Mouse (Mus musculus) heart, postnatal 0 days (tissue): ENCODE measurements around the gene Asic2. TPM values are rescaled to one million over a fixed set of nuclear protein-coding genes. Genes with fewer than 3 reads are reported as not detected.

ENCODE experiments used
- ATAC-seq: fragments of 200-750 bp; cut with Nextera tagmentation; 2 replicates; pipeline ENCODE4 v1.8.0; 2017; ENCODE audit warnings: low read depth, moderate number of reproducible peaks, moderate library complexity; ENCODE audit not compliant: insufficient read depth
- DNase-seq: peaks from one replicate; pipeline ENCODE4 v3.0.0-alpha.2; 2016; ENCODE audit warnings: low spot score
- H3K27ac ChIP-seq: fragments of 300-500 bp; sonication (generic); 2 replicates; pipeline ENCODE4 v1.5.1; 2014; ENCODE audit warnings: low read depth, mild to moderate bottlenecking
- H3K27me3 ChIP-seq: fragments of 300-500 bp; sonication (generic); 2 replicates; pipeline ENCODE4 v1.6.1; 2014; ENCODE audit warnings: low read length, mixed read lengths; ENCODE audit not compliant: control insufficient read depth, insufficient read depth
- H3K36me3 ChIP-seq: fragments of 300-500 bp; sonication (generic); replicated peaks from 2 replicates; pipeline ENCODE4 v1.6.1; 2014; ENCODE audit warnings: low read length, mixed read lengths; ENCODE audit not compliant: control insufficient read depth, insufficient read depth
- H3K4me1 ChIP-seq: fragments of 300-500 bp; sonication (generic); 2 replicates; pipeline ENCODE4 v1.6.1; 2014; ENCODE audit warnings: antibody characterized with exemption; ENCODE audit not compliant: control insufficient read depth, insufficient read depth
- H3K4me2 ChIP-seq: fragments of 300-500 bp; sonication (generic); 2 replicates; pipeline ENCODE4 v1.6.1; 2014; ENCODE audit warnings: low read depth, mild to moderate bottlenecking, low read length, moderate library complexity
- H3K4me3 ChIP-seq: fragments of 300-500 bp; sonication (generic); 2 replicates; pipeline ENCODE4 v1.5.1; 2014; ENCODE audit warnings: low read depth, low read length
- H3K9ac ChIP-seq: fragments of 300-500 bp; sonication (generic); replicated peaks from 2 replicates; pipeline ENCODE4 v1.6.1; 2014; ENCODE audit warnings: low read depth, low read length, mixed read lengths
- H3K9me3 ChIP-seq: fragments of 300-500 bp; sonication (generic); replicated peaks from 2 replicates; pipeline ENCODE4 v1.6.1; 2016; ENCODE audit warnings: low read length; ENCODE audit not compliant: control insufficient read depth
- CTCF ChIP-seq: IDR thresholded peaks from 2 replicates; pipeline ENCODE4 v1.5.1; 2016; ENCODE audit warnings: antibody characterized with exemption, control low read depth, low read depth
- EP300 ChIP-seq: IDR thresholded peaks from 2 replicates; pipeline ENCODE4 v1.6.1; 2016; ENCODE audit warnings: antibody characterized with exemption, low read depth
- WGBS: fragments of 180-500 bp; shearing (Covaris S2); extraction: QIAGEN DNeasy Blood & Tissue Kit; methylation state at CpG from one replicate; pipeline ENCODE4 v1.1.7; 2014; 5-methylcytosine and 5-hydroxymethylcytosine counted together
- polyA plus RNA-seq: library from polyadenylated mRNA; unstranded; fragments of >200 nt; fragmentation: Nextera tagmentation; extraction: Ambion mirVana; gene quantifications from 2 replicates; pipeline ENCODE4 v1.2.1, GENCODE M21; 2015
- total RNA-seq: library from RNA; depleted of rRNA; stranded (reverse); fragments of >200 nt; gene quantifications from 2 replicates; pipeline ENCODE4 v1.2.3, GENCODE M21; 2014; ENCODE audit warnings: low replicate concordance

Asic2 gene
- total and polyA plus RNA-seq, 2 experiments from 2014 or later, result not detected

DNA sequence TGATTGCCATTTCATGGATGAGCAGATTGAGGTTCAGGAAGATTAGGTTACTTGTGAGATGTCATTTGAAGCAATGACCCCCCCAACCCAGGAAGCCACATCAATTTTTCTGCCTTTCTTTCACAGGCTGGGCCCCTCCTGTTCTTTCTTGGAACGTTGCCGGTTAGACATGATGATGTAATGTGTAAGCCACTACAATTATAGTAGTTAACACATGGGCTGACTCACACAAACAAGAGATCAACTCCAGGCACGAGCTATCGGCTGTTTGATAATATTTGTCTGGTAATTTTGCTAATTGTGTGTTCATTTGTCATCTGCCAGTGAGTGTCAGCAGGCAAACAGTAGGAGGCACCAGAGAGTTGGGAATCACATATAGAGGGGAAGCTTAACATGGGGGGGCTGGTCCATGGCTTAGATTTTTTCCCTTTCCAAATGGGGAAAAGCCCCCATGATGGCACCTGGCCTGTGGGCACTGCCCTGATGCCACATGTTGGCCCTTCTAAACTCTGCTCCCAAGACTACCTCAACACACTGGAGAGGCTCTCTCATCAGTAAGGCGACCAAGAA, 198.5 kb downstream of the Asic2 start:
- no peak for DNase-seq
- Histone ChIP-seq H3K4me1 (no peaks in the 10 kb centered on the region), H3K27ac (no peak overlapping the region), H3K27me3 (no peaks in the 10 kb centered on the region), H3K4me2 (no peak overlapping the region), H3K9me3 (no peaks in the 10 kb centered on the region), H3K4me3 (no peak overlapping the region), H3K36me3 (no peaks in the 10 kb centered on the region), H3K9ac (no peak overlapping the region)
- ATAC-seq, result no peak
- TF ChIP-seq CTCF (no peak), EP300 (no peak)
- 46% methylated on average over 5 of the region's 5 CpGs for WGBS

- H3K27me3 ChIP-seq, result no peaks in the 10 kb centered on the region
- H3K4me1 ChIP-seq, result no peaks in the 10 kb centered on the region
- H3K36me3 ChIP-seq, result no peaks in the 10 kb centered on the region
- DNase-seq (no peak), ATAC-seq (no peak)
- TF ChIP-seq CTCF (no peak), EP300 (no peak)
- no peaks in the 10 kb centered on the region for H3K9me3 ChIP-seq
- no peak overlapping the region for H3K9ac ChIP-seq
- no peak overlapping the region for H3K4me2 ChIP-seq
- H3K4me3 ChIP-seq, result no peak overlapping the region
- WGBS, result 88% methylated on average over 2 of the region's 2 CpGs
- no peak overlapping the region for H3K27ac ChIP-seq
These were observed 200.0 kb downstream of the Asic2 start for GRCm38 (mm10) chr11:81768305-81768704.

- Histone ChIP-seq H3K4me2 (no peak overlapping the region), H3K4me1 (no peaks in the 10 kb centered on the region), H3K27me3 (no peaks in the 10 kb centered on the region), H3K27ac (no peak overlapping the region), H3K9ac (no peak overlapping the region), H3K9me3 (no peaks in the 10 kb centered on the region), H3K4me3 (no peak overlapping the region), H3K36me3 (no peaks in the 10 kb centered on the region)
- no peak for TF ChIP-seq CTCF
- no peak for TF ChIP-seq EP300
- no peak for DNase-seq
- ATAC-seq, result no peak
- WGBS, result 50% methylated on average over 1 of the region's 1 CpGs
These were observed 200.5 kb downstream of the Asic2 start for GRCm38 (mm10) chr11:81767781-81768180.

- Histone ChIP-seq H3K4me1 (no peaks in the 10 kb centered on the region), H3K9ac (no peak overlapping the region), H3K9me3 (no peaks in the 10 kb centered on the region), H3K36me3 (no peaks in the 10 kb centered on the region), H3K27me3 (no peaks in the 10 kb centered on the region), H3K4me3 (no peak overlapping the region), H3K4me2 (no peak overlapping the region), H3K27ac (no peak overlapping the region)
- no peak for ATAC-seq
- WGBS, result 62% methylated on average over 5 of the region's 5 CpGs
- no peak for DNase-seq
- TF ChIP-seq EP300 (no peak), CTCF (no peak)
These were observed 203.0 kb downstream of the Asic2 start for GRCm38 (mm10) chr11:81765288-81765687.

DNA sequence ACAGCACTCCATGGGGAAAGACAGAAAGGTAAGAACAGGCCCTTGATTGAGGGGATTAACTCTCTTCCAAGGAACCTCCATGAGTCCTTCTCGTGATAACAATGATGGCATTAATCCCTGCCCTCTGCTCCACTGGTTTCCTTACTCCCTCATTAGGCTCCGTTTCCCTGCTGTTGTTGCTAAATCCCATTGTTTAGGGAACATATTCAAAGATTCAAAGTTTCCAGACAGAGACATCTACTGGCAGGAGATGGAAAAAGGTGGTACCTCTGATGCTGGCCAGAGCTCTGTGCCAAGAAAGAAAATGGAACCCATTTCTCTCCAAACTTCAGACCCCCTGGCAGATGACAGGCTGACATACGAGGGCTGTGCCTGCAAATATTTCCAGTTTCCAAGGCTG, 203.5 kb downstream of the Asic2 start:
- no peaks in the 10 kb centered on the region for H3K4me1 ChIP-seq
- H3K36me3 ChIP-seq, result no peaks in the 10 kb centered on the region
- no peaks in the 10 kb centered on the region for H3K27me3 ChIP-seq
- H3K9ac ChIP-seq, result no peak overlapping the region
- WGBS, result 12% methylated on average over 3 of the region's 3 CpGs
- H3K9me3 ChIP-seq, result no peaks in the 10 kb centered on the region
- no peak overlapping the region for H3K4me2 ChIP-seq
- no peak overlapping the region for H3K4me3 ChIP-seq
- TF ChIP-seq EP300 (no peak), CTCF (no peak)
- DNase-seq (no peak), ATAC-seq (no peak)
- H3K27ac ChIP-seq, result no peak overlapping the region

DNA sequence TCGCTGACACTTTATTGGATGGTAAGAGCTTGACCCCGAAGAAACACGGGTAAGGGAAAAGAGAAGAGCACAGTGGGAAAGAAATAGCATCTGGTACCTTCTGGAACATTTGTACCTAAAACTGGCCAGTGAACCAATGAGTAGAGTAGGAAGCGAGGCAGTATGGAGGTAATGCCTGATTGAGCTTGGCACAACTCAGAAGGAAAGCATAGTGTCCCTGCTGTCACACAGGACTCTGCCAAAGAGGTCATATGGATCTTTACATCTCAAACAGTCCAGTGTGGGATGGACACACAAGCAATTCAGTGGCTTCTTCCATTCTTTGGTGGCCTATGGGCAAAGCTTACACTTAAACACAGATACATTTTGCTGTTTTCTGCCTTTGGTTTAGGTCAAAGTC, 211.0 kb downstream of the Asic2 start:
- DNase-seq (no peak), ATAC-seq (no peak)
- 77% methylated on average over 4 of the region's 4 CpGs for WGBS

More for the DNA sequence above, 211.0 kb downstream of the Asic2 start:
- no peaks in the 10 kb centered on the region for H3K27me3 ChIP-seq
- TF ChIP-seq EP300 (no peak), CTCF (no peak)
- H3K27ac ChIP-seq, result no peak overlapping the region
- H3K4me2 ChIP-seq, result no peak overlapping the region
- no peaks in the 10 kb centered on the region for H3K4me1 ChIP-seq
- no peak overlapping the region for H3K4me3 ChIP-seq
- H3K9me3 ChIP-seq, result peaks cover 7% of the 10 kb centered on the region; the same call in 1 of the 2 replicates
- no peak overlapping the region for H3K9ac ChIP-seq
- no peaks in the 10 kb centered on the region for H3K36me3 ChIP-seq
